Mouse (Mus musculus): ENCODE data around the gene Bmpr2. TPM values are rescaled to one million over a fixed set of nuclear protein-coding genes. Genes with fewer than 3 reads are reported as not detected.

Gene Bmpr2
- total RNA-seq, 2 experiments from 2014 or later, result 51.1 to 52.2 TPM

DNA sequence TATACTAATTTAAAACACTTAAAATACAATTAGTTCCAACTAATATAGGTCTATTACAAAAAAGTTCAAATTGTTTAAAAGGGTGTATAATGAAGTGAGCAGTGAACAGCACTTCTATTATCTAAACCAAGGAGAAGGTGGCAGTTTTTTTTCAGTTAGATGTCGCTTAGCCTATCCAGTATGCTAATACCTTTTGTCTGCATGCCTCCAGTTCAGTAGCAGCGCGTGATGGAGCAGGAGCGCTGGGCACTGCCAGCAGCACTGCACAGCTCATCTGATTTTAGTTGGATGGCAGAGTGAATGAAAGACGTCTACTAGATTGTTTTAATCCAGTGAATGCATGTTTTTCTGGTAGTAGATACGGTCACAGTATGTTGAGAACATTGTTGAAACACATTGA, 25.8 kb downstream of the Bmpr2 start:
- intact Hi-C loops (cut with DNase I), result no loop called here
- DNase-seq, result no peak

DNA sequence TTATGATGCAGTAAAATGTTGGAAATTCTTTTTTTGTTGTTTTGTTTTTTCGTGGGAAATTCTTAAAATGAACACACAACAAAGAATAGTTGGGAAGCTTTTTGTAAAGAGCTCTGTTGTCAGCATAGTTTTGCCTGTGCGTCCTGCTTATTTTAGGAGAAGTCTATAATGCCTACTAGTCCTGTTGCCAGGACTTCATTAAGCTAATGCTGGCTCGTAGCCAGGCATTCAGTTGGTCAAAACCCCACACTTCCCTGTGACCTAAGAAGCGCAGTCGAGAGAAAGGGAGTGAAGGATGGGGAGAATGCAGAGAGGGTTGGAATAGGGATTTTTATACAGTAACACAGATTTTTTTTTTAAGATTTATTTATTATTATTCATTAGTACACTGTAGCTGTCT, 26.5 kb downstream of the Bmpr2 start:
- DNase-seq, result no peak
- intact Hi-C loops (cut with DNase I), result no loop called here

DNA sequence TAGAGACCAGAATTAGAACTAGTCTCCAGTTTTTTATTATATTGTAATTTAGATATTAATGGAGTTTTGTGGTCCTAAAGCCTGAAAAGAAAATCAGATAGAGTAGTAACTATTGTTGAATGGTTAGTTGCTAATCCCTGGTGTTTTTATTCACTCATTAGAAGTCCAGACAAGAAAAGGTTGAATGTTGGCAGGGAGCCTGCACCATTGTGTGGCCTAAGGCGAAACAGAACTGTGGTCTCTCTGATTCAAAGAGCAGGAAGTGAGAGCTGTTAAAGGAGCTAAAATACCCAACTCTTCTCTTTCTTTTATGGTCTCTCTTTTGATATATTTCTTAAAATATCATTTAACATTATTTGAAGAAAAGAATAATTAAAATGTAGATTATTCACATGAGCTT, 32.1 kb downstream of the Bmpr2 start:
- intact Hi-C loops (cut with DNase I), result loop anchor here (5.0 kb wide), 1 partner anchor 33 kb away; the partner anchor contains the start of gene Bmpr2
- peak; percentile 59 to 62 for DNase-seq

DNA sequence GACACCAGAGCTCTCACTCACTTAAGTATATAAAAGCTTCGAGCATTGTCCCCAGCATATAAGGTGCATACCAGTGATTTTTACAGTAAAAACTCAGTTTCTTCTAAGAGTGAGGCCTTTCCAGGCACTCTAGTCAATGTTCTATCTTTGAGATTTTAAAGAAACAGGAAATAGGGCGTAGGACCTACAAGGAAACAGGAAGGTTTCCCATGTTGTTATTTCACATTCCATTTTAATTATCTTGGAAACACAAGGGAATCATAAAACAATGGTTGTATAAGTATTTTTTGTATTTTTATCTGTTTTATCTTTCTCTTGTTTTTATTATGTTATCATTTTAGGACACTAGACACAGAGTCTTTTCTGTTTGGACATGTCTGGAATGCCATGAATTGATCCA, 34.7 kb downstream of the Bmpr2 start:
- DNase-seq, result no peak
- intact Hi-C loops (cut with DNase I), result loop anchor here (5.0 kb wide), 1 partner anchor 36 kb away; the partner anchor contains the start of gene Bmpr2

GRCm38 (mm10) chr1:59804363-59804762, 41.2 kb downstream of the Bmpr2 start:
- intact Hi-C loops (cut with DNase I), result no loop called here
- DNase-seq, result no peak

DNA sequence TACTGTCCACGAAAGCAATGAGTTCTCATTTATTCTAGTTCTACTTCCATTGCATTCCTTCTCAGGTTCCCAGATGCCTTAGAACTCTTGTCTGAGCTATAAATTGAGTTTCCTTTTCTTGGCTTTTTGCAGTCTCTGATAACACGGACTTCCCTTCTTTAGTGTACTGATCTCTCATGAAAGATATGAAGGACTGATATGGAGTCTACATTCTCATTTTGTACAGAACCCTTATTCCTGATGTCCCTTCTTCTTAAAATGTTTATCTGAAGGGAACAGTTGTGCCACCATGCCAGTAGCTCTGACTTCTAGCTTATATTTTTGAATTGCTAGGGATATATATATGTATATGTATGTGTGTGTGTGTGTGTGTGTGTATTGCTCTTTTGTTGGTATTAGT, 46.7 kb downstream of the Bmpr2 start:
- intact Hi-C loops (cut with DNase I), result no loop called here
- no peak for DNase-seq

DNA sequence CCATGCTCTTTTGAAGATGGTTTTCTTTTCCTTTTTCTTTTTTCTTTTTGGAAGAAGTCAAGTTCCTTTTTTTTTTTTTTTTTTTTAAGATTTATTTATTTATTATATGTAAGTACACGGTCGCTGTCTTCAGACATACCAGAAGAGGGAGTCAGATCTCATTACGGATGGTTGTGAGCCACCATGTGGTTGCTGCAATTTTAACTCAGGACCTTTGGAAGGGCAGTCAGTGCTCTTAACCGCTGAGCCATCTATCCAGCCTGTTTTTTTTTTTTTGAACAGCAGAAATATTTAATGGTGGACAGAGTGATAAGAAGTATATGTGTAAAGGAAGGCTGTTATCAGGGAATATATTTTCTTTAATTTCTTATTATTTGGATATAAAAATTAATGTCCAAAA, 49.6 kb downstream of the Bmpr2 start:
- intact Hi-C loops (cut with DNase I), result no loop called here

DNA sequence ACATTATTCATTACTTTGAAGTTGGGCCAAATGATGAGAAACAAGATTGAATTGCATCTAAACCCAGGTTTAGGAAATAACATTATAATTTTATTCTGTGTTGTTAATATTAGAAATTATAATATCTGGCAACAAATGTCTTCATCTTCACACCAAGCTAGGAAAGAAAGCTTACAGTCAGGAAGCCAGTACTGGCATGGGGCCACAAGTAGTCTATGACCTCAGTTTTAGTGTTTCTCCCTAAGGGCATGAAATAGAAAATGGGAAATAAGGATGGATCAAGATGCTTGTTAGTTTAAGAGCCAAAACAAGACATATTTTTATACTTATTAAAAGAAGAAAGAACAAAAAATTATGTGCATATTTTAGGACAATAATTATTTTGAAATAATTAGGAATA, 62.2 kb downstream of the Bmpr2 start:
- DNase-seq, result peak; percentile 58 to 62
- intact Hi-C loops (cut with DNase I), result no loop called here

More for the DNA sequence above, 49.6 kb downstream of the Bmpr2 start:
- no peak for DNase-seq

DNA sequence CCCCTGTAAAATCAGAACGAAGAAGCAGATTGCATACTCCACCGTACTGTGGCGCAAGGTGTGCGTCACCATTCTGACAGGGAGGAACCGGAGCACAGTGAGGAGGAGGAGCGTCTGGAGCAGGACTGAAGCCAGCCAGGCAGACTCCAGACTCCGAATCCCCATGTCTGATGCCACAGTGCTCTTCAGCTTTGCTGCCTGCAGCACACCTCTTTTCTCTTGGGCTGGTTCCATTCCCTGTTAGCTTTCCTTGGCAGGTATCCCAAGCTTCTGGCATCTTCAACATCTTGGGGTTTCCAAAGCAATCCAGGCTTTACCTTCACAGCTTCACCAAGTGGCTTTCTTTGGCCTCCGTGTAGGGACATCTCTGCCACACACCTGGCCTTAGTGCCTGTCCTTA, 63.4 kb downstream of the Bmpr2 start:
- no peak for DNase-seq
- intact Hi-C loops (cut with DNase I), result no loop called here

DNA sequence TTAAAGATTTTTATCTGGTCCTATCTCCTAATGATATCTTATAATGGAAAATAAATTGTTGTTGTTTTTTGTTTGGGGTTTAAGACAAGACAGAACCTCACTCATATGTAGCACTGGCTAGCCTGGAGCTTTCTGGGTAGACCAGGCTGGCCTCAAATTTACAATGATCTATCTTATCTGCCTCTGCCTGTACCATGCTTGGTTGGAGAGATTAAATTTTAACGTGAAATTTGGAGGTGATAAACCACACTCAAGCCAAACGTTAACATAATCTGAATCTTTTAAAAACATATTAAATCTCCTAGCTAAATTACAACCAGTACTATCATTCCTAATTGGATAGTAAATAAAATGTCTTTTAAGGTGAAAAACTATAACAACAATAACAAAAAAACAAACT, 66.2 kb downstream of the Bmpr2 start:
- no peak for DNase-seq
- intact Hi-C loops (cut with DNase I), result loop anchor here (2.0 kb wide), 1 partner anchor 67 kb away; the partner anchor contains the start of gene Bmpr2

DNA sequence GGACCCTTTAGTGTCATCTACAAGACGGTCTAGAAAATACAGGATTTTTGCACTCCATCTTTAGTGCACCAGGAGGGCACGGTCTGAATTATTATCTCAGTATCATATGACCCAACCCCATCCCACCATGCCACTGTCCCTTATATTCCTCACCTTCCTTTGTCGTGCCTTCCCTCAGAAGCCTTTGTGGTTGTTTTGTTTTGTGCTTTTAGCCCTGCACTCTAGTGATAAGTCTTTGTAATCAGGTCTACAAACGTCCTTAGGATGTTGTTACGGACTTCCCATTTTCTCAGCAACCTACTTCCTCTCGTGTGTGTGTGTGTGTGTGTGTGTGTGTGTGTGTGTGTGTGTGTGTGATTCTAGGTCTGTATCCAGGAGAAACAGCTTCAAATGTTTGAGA, 67.0 kb downstream of the Bmpr2 start:
- DNase-seq, result no peak
- intact Hi-C loops (cut with DNase I), result no loop called here

- intact Hi-C loops (cut with DNase I), result no loop called here
- peak; percentile 18 to 33 for DNase-seq
These were observed 70.5 kb downstream of the Bmpr2 start for GRCm38 (mm10) chr1:59833723-59834122.

DNA sequence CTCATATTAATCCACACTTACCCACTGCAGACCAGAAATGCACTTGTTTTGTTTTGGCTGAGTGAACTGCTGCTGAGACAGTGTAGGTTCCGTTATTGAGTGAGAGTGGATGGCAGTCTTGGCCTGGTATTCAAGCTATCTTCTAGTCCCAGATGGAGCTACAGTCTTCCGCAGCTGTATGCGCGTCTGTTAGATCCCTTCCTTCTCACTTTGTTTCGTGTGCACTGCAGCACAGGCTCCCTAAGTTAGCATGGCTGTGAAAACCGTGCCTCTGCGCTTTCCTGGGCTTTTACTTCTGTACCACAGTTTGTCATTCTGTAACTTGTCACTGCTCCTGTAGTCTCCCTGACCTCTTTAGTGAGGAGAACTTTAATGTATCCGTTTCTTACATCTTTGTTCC, 85.1 kb downstream of the Bmpr2 start:
- intact Hi-C loops (cut with DNase I), result no loop called here

DNA sequence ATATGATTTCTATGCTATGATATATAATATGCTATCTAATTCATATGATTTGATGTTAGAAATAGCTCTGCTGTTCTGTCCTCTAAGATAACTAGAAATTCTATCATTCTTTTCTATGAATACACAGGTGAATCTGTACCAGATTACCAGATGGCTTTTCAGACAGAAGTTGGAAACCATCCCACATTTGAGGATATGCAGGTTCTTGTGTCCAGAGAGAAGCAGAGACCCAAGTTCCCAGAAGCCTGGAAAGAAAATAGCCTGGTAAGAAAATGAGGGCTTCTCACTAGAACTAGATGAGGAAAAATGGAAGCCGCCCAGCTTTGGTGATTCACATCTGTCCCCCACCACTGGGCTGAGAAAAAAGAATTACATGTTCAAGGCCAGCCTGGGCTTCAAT, 95.8 kb downstream of the Bmpr2 start:
- intact Hi-C loops (cut with DNase I), result no loop called here
- no peak for DNase-seq

More for the DNA sequence above, 85.1 kb downstream of the Bmpr2 start:
- no peak for DNase-seq

GRCm38 (mm10) chr1:59862144-59862543, 98.9 kb downstream of the Bmpr2 start:
- DNase-seq, result no peak
- intact Hi-C loops (cut with DNase I), result no loop called here

DNA sequence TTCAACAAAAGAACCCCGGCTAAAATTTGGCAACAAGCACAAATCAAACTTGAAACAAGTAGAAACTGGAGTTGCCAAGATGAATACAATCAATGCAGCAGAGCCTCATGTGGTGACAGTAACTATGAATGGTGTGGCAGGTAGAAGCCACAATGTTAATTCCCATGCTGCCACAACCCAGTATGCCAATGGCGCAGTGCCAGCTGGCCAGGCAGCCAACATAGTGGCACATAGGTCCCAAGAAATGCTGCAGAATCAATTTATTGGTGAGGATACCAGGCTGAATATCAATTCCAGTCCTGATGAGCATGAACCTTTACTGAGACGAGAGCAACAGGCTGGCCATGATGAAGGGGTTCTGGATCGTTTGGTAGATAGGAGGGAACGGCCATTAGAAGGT, 104.8 kb downstream of the Bmpr2 start:
- intact Hi-C loops (cut with DNase I), result no loop called here

DNA sequence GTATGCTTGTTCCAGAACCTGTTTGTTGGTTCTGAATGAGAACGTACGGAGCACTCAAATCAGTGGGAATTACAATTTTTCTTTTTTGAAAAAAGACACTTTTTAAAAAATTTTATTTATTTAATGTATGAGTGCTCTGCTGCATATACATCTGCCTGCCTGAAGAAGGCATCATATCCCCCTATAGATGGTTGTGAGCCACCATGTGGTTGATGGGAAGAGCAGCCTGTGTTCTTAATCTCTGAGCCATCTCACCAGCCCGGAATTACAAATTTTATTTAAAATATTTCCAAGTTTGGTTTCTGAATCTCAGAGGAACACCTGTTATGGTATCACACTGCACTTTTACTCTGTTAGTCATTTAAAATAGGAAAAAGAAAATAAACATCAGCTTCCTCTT, 110.8 kb downstream of the Bmpr2 start:
- intact Hi-C loops (cut with DNase I), result no loop called here
- no peak for DNase-seq

More for the DNA sequence above, 104.8 kb downstream of the Bmpr2 start:
- DNase-seq, result no peak

GRCm38 (mm10) chr1:59878098-59878497, 114.9 kb downstream of the Bmpr2 start:
- intact Hi-C loops (cut with DNase I), result no loop called here
- no peak for DNase-seq

GRCm38 (mm10) chr1:59883349-59884134, 120.3 kb downstream of the Bmpr2 start:
- intact Hi-C loops (cut with DNase I), result loop anchor here (1.0 to 10.0 kb wide), 2 partner anchors 84 to 211 kb away; partner anchors contain the start of genes Carf and Wdr12
- peak; percentile 82 to 90 for DNase-seq

DNA sequence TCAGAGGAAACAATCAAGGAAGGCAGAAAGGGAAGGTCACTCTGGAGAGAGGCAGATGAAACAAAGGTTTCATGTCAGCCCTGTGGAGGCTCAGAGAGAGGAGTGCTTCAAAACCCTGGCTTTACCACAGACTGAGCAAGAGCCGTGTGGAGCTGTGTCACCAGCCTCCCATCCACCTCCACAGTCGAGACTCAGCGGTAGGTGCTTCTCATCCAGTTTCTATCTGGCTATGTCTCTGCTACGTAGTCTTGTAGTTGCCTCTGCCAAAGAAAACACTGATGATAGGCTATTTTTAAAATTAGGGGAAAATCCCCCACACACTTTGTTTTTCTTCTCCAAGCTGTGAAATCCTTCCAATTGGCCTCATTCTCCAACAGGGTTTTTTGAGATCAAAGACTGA, 123.7 kb downstream of the Bmpr2 start:
- intact Hi-C loops (cut with DNase I), result loop anchor here (1.0 to 10.0 kb wide), 3 partner anchors 26 to 208 kb away; partner anchors contain the start of genes Carf, Fam117b and Wdr12
- no peak for DNase-seq

GRCm38 (mm10) chr1:59888018-59888417, 124.8 kb downstream of the Bmpr2 start:
- intact Hi-C loops (cut with DNase I), result loop anchor here (10.0 kb wide), 1 partner anchor 207 kb away; the partner anchor contains the start of genes Carf and Wdr12
- DNase-seq, result no peak

GRCm38 (mm10) chr1:59891185-59891584, 128.0 kb downstream of the Bmpr2 start:
- no peak for DNase-seq
- intact Hi-C loops (cut with DNase I), result no loop called here
